Mouse (Mus musculus) intestine, embryonic 14.5 days (tissue): ENCODE results near the gene Olfr1226. TPM values are rescaled to one million over a fixed set of nuclear protein-coding genes. Genes with fewer than 3 reads are reported as not detected.
"Not testable (repeated sequence)": the region's sequence is repeated elsewhere in the genome, so short reads cannot be mapped to it uniquely, and the experiment has no call there.

Experiments used
- ATAC-seq: fragments of 200-750 bp; cut with Nextera tagmentation; replicated peaks from 2 replicates; pipeline ENCODE4 v1.8.0; 2017; ENCODE audit warnings: low read depth, moderate number of reproducible peaks, moderate TSS enrichment, moderate library complexity; ENCODE audit not compliant: low FRiP score, low TSS enrichment
- DNase-seq: peaks from one replicate; pipeline ENCODE4 v3.0.0-alpha.2; 2018; ENCODE audit warnings: low spot score
- H3K27ac ChIP-seq: fragments of 300-500 bp; sonication (generic); 2 replicates; pipeline ENCODE4 v1.5.1; 2014; ENCODE audit warnings: low read depth, mild to moderate bottlenecking, control low read depth
- H3K27me3 ChIP-seq: fragments of 300-500 bp; sonication (generic); replicated peaks from 2 replicates; pipeline ENCODE4 v1.6.1; 2014; ENCODE audit warnings: low read length, control low read depth; ENCODE audit not compliant: control insufficient read depth, insufficient read depth
- H3K36me3 ChIP-seq: fragments of 300-500 bp; sonication (generic); 2 replicates; pipeline ENCODE4 v1.6.1; 2014; ENCODE audit warnings: low read length, control low read depth; ENCODE audit not compliant: control insufficient read depth, insufficient read depth
- H3K4me1 ChIP-seq: fragments of 300-500 bp; sonication (generic); replicated peaks from 2 replicates; pipeline ENCODE4 v1.6.1; 2014; ENCODE audit warnings: low read length, control low read depth, mixed read lengths; ENCODE audit not compliant: control insufficient read depth, insufficient read depth
- H3K4me2 ChIP-seq: fragments of 300-500 bp; sonication (generic); 2 replicates; pipeline ENCODE4 v1.6.1; 2014; ENCODE audit warnings: low read length
- H3K4me3 ChIP-seq: fragments of 300-500 bp; sonication (generic); 2 replicates; pipeline ENCODE4 v1.5.1; 2014; ENCODE audit warnings: low read depth, low read length, control low read depth, mixed read lengths
- H3K9ac ChIP-seq: fragments of 300-500 bp; sonication (generic); 2 replicates; pipeline ENCODE4 v1.6.1; 2014; ENCODE audit warnings: mild to moderate bottlenecking, low read length
- H3K9me3 ChIP-seq: fragments of 300-500 bp; sonication (generic); 2 replicates; pipeline ENCODE4 v1.6.1; 2016; ENCODE audit warnings: low read length, control low read depth; ENCODE audit not compliant: control insufficient read depth
- WGBS: fragments of 180-500 bp; shearing (Covaris S2); extraction: QIAGEN DNeasy Blood & Tissue Kit; methylation state at CpG from one replicate; pipeline ENCODE4 v1.1.7; 2014; 5-methylcytosine and 5-hydroxymethylcytosine counted together
- polyA plus RNA-seq: library from polyadenylated mRNA; unstranded; fragments of >200 nt; fragmentation: Nextera tagmentation; extraction: Ambion mirVana; gene quantifications from 2 replicates; pipeline ENCODE4 v1.2.1, GENCODE M21; 2014

Gene Olfr1226
- polyA plus RNA-seq, result not detected in 2 replicates

- Histone ChIP-seq H3K4me1 (no peaks in the 10 kb centered on the region), H3K4me2 (no peak within 1 kb of the TSS), H3K9me3 (no peaks in the 10 kb centered on the region), H3K9ac (no peak within 1 kb of the TSS), H3K27ac (no peak within 1 kb of the TSS), H3K27me3 (no peaks in the 10 kb centered on the region), H3K4me3 (no peak within 1 kb of the TSS), H3K36me3 (no peaks in the 10 kb centered on the region)
- ATAC-seq (no peak), DNase-seq (no peak)
- WGBS, result 68% methylated on average over 2 of the region's 2 CpGs
Measured at GRCm38 (mm10) chr2:89199948-89200347, at the start of gene Olfr1226. Olfr1226 (minus strand) TSS chr2:89200048.

GRCm38 (mm10) chr2:89196325-89196982 is 3.4 kb downstream of the Olfr1226 start:
- WGBS, result 87% methylated on average over 3 of the region's 3 CpGs
- Histone ChIP-seq H3K27me3 (no peaks in the 10 kb centered on the region), H3K4me1 (no peaks in the 10 kb centered on the region), H3K4me3 (no peak overlapping the region), H3K9ac (no peak overlapping the region), H3K36me3 (no peaks in the 10 kb centered on the region), H3K9me3 (no peaks in the 10 kb centered on the region), H3K27ac (no peak overlapping the region), H3K4me2 (no peak overlapping the region)
- DNase-seq (no peak), ATAC-seq (no peak)

- Histone ChIP-seq H3K9ac (no peak within 1 kb of the TSS), H3K4me1 (no peaks in the 10 kb centered on the region), H3K4me2 (no peak within 1 kb of the TSS), H3K36me3 (no peaks in the 10 kb centered on the region), H3K27ac (no peak within 1 kb of the TSS), H3K27me3 (no peaks in the 10 kb centered on the region), H3K9me3 (no peaks in the 10 kb centered on the region), H3K4me3 (no peak within 1 kb of the TSS)
- DNase-seq (no peak), ATAC-seq (no peak)
- 85% methylated on average over 1 of the region's 1 CpGs for WGBS
Measured at GRCm38 (mm10) chr2:89174569-89174968, 25.3 kb downstream of the Olfr1226 start, which contains the start of gene Olfr1225. Olfr1225 (minus strand) TSS chr2:89174669.

GRCm38 (mm10) chr2:89164711-89165110 is 35.1 kb downstream of the Olfr1226 start:
- not testable (repeated sequence) for DNase-seq, ATAC-seq, H3K9ac ChIP-seq, H3K4me3 ChIP-seq, H3K36me3 ChIP-seq, H3K9me3 ChIP-seq, H3K4me1 ChIP-seq, H3K27ac ChIP-seq, H3K27me3 ChIP-seq, H3K4me2 ChIP-seq
- WGBS, result 96% methylated on average over 4 of the region's 4 CpGs

- DNase-seq, H3K4me1 ChIP-seq, H3K9ac ChIP-seq, H3K27me3 ChIP-seq, H3K4me2 ChIP-seq, H3K36me3 ChIP-seq, H3K9me3 ChIP-seq, H3K4me3 ChIP-seq, ATAC-seq, H3K27ac ChIP-seq: not testable (repeated sequence)
- WGBS, result 94% methylated on average over 8 of the region's 8 CpGs
Measured at GRCm38 (mm10) chr2:89163991-89164390, 35.9 kb downstream of the Olfr1226 start, which contains the start of gene Olfr1224-ps1. Olfr1224-ps1 (minus strand) TSS chr2:89164091.

GRCm38 (mm10) chr2:89151460-89151859 is 48.4 kb downstream of the Olfr1226 start, which contains the start of gene Olfr1223:
Olfr1223 (minus strand) TSS chr2:89151560.
- no peak for ATAC-seq
- Histone ChIP-seq H3K36me3 (no peaks in the 10 kb centered on the region), H3K27me3 (no peaks in the 10 kb centered on the region), H3K27ac (no peak within 1 kb of the TSS), H3K9ac (no peak within 1 kb of the TSS), H3K9me3 (no peaks in the 10 kb centered on the region), H3K4me1 (no peaks in the 10 kb centered on the region), H3K4me3 (no peak within 1 kb of the TSS), H3K4me2 (no peak within 1 kb of the TSS)
- no peak for DNase-seq
- WGBS, result 77% methylated on average over 1 of the region's 1 CpGs

Other genes with a start within 250 kb of the Olfr1226 start
- not detected in 2 replicates for gene Olfr1212, start 246.1 kb downstream of the Olfr1226 start, polyA plus RNA-seq
- not detected in 2 replicates for gene Gm13762, start 219.8 kb downstream of the Olfr1226 start, polyA plus RNA-seq
- not detected in 2 replicates for gene Olfr1214, start 207.4 kb downstream of the Olfr1226 start, polyA plus RNA-seq
- not detected in 2 replicates for gene Olfr1215, start 193.1 kb downstream of the Olfr1226 start, polyA plus RNA-seq
- not detected in 2 replicates for gene Olfr1216, start 181.7 kb downstream of the Olfr1226 start, polyA plus RNA-seq
- gene Olfr1217, start 168.0 kb downstream of the Olfr1226 start, polyA plus RNA-seq, result not detected in 2 replicates
- gene Olfr1218, start 138.9 kb downstream of the Olfr1226 start, polyA plus RNA-seq, result not detected in 2 replicates
- gene Olfr1219, start 116.5 kb downstream of the Olfr1226 start, polyA plus RNA-seq, result not detected in 2 replicates
- not detected in 2 replicates for gene Olfr1220, start 93.2 kb downstream of the Olfr1226 start, polyA plus RNA-seq
- not detected in 2 replicates for gene Olfr1221, start 82.8 kb downstream of the Olfr1226 start, polyA plus RNA-seq
- gene Olfr1222, start 67.0 kb downstream of the Olfr1226 start, polyA plus RNA-seq, result not detected in 2 replicates
- not detected in 2 replicates for gene Olfr1223, start 48.5 kb downstream of the Olfr1226 start, polyA plus RNA-seq
- gene Olfr1224-ps1, start 36.0 kb downstream of the Olfr1226 start, polyA plus RNA-seq, result not detected in 2 replicates
- not detected in 2 replicates for gene Olfr1225, start 25.4 kb downstream of the Olfr1226 start, polyA plus RNA-seq
- gene Olfr1228, start 54.0 kb upstream of the Olfr1226 start, polyA plus RNA-seq, result not detected in 2 replicates
- not detected in 2 replicates for gene Olfr1229, start 88.0 kb upstream of the Olfr1226 start, polyA plus RNA-seq
- not detected in 2 replicates for gene Olfr1230, start 97.2 kb upstream of the Olfr1226 start, polyA plus RNA-seq
- not detected in 2 replicates for gene Olfr1231, start 107.0 kb upstream of the Olfr1226 start, polyA plus RNA-seq
- not detected in 2 replicates for gene Olfr1232, start 129.6 kb upstream of the Olfr1226 start, polyA plus RNA-seq
- not detected in 2 replicates for gene Olfr1233, start 142.3 kb upstream of the Olfr1226 start, polyA plus RNA-seq
- gene Olfr1234, start 164.8 kb upstream of the Olfr1226 start, polyA plus RNA-seq, result not detected in 2 replicates
- not detected in 2 replicates for gene Olfr1238, start 209.6 kb upstream of the Olfr1226 start, polyA plus RNA-seq
- gene Olfr1239, start 220.4 kb upstream of the Olfr1226 start, polyA plus RNA-seq, result not detected in 2 replicates
- not detected in 2 replicates for gene Olfr1240, start 243.0 kb upstream of the Olfr1226 start, polyA plus RNA-seq